Mouse (Mus musculus) retina, postnatal 7 days (tissue): ENCODE data around the gene B4galt4.
A peak's percentile ranks its signal among the peaks of the same experiment; 100 is the strongest.
"Not testable (repeated sequence)": the region's sequence is repeated elsewhere in the genome, so short reads cannot be mapped to it uniquely, and the experiment has no call there.

ENCODE experiments used
- DNase-seq: peaks from one replicate; pipeline ENCODE4 v3.0.0-alpha.2; 2012; ENCODE audit warnings: low read depth, low spot score

The B4galt4 gene

GRCm38 (mm10) chr16:38767761-38768160, 25.7 kb downstream of the B4galt4 start:
- DNase-seq: no peak

- DNase-seq: no peak
Observed at GRCm38 (mm10) chr16:38768386-38768785, 26.3 kb downstream of the B4galt4 start.

- no peak for DNase-seq
Observed at GRCm38 (mm10) chr16:38769529-38769928, 27.5 kb downstream of the B4galt4 start.

- DNase-seq: no peak
Observed at GRCm38 (mm10) chr16:38771145-38771544, 29.1 kb downstream of the B4galt4 start.

GRCm38 (mm10) chr16:38772906-38773496, 30.9 kb downstream of the B4galt4 start:
- no peak for DNase-seq

GRCm38 (mm10) chr16:38774964-38775746, 33.1 kb downstream of the B4galt4 start:
- DNase-seq: no peak

GRCm38 (mm10) chr16:38776342-38776741, 34.3 kb downstream of the B4galt4 start:
- DNase-seq: no peak

- DNase-seq: no peak
Observed at GRCm38 (mm10) chr16:38780960-38781572, 39.0 kb downstream of the B4galt4 start.

GRCm38 (mm10) chr16:38781946-38782345, 39.9 kb downstream of the B4galt4 start:
- DNase-seq: no peak

GRCm38 (mm10) chr16:38782524-38783067, 40.5 kb downstream of the B4galt4 start:
- DNase-seq: no peak

GRCm38 (mm10) chr16:38785301-38785700, 43.2 kb downstream of the B4galt4 start:
- no peak for DNase-seq

- no peak for DNase-seq
Observed at GRCm38 (mm10) chr16:38789016-38789415, 47.0 kb downstream of the B4galt4 start.

- DNase-seq: no peak
Observed at GRCm38 (mm10) chr16:38789966-38790365, 47.9 kb downstream of the B4galt4 start.

- DNase-seq: no peak
Observed at GRCm38 (mm10) chr16:38793120-38793519, 51.1 kb downstream of the B4galt4 start.

- DNase-seq: no peak
Observed at GRCm38 (mm10) chr16:38798957-38799450, 56.9 kb downstream of the B4galt4 start.

GRCm38 (mm10) chr16:38800091-38800490, 58.0 kb downstream of the B4galt4 start, which contains the start of gene Upk1b:
TSS of gene Upk1b (minus strand) at chr16:38800328.
- no peak for DNase-seq

GRCm38 (mm10) chr16:38807796-38808195, 65.7 kb downstream of the B4galt4 start:
- not testable (repeated sequence) for DNase-seq

GRCm38 (mm10) chr16:38810196-38810595, 68.1 kb downstream of the B4galt4 start:
- DNase-seq: no peak

- peak; percentile 49 for DNase-seq
Observed at GRCm38 (mm10) chr16:38812521-38812920, 70.5 kb downstream of the B4galt4 start.
